ENCODE assay signal across 12 mouse cellular contexts in genomic region chr5:71970140-71970800, GRCm38 (mm10).
DNase-seq lines count a peak whose midpoint lies in the region; ATAC-seq lines count a peak whose summit lies in the region.
"Had no signal": no experiment of that assay in that cellular context is flagged by ENCODE, and none has a peak within 500 bp of the region (broad histone marks: within the 10 kb centered on the region; RNA-seq: fewer than 3 reads in every experiment).

No protein-coding gene starts in this region.

- no peaks in the 10 kb centered on the region for H3K9me3 ChIP-seq in neural tube, embryonic 13.5 days
- H3K9me3 ChIP-seq in forebrain, embryonic 16.5 days (ENCODE audit: control insufficient read depth, low read length): no peaks in the 10 kb centered on the region
- H3K9me3 ChIP-seq in neural tube, embryonic 15.5 days (replicated peaks): no peaks in the 10 kb centered on the region
- H3K9me3 ChIP-seq: heart, embryonic 12.5 days; neural tube, embryonic 12.5 days had no signal

- H3K4me3 ChIP-seq in neural tube, embryonic 13.5 days: no peak overlapping the region
- no peak overlapping the region for H3K4me3 ChIP-seq in forebrain, embryonic 16.5 days (replicated peaks; ENCODE audit: low read length)
- no peak overlapping the region for H3K4me3 ChIP-seq in neural tube, embryonic 15.5 days (replicated peaks)
- H3K4me3 ChIP-seq: heart, embryonic 12.5 days; neural tube, embryonic 12.5 days had no signal

- H3K9ac ChIP-seq in neural tube, embryonic 13.5 days: no peak overlapping the region
- no peak overlapping the region for H3K9ac ChIP-seq in forebrain, embryonic 16.5 days (replicated peaks; ENCODE audit: low read depth, low read length)
- H3K9ac ChIP-seq in neural tube, embryonic 15.5 days (replicated peaks): no peak overlapping the region
- H3K9ac ChIP-seq: heart, embryonic 12.5 days; liver, embryonic 14.5 days; neural tube, embryonic 12.5 days had no signal

- WGBS in neural tube, embryonic 13.5 days: 59% methylated on average over 8 of the region's 8 CpGs
- 31% methylated on average over 8 of the region's 8 CpGs for WGBS in forebrain, embryonic 16.5 days
- WGBS in neural tube, embryonic 15.5 days: 53% methylated on average over 8 of the region's 8 CpGs

- peak; percentile 11 for DNase-seq in embryo, embryonic 10 days (ENCODE audit: low spot score)
- DNase-seq in embryo, embryonic 9.5 days (ENCODE audit: extremely low spot score): no peak
- no peak for DNase-seq in neural tube, embryonic 10.5 days (ENCODE audit: extremely low spot score, low spot score)
- DNase-seq in testis, postnatal 14 days (ENCODE audit: low spot score): no peak
- DNase-seq in gastrocnemius, postnatal 36 days: no peak
- DNase-seq: thymus, postnatal 4 days had no signal

- peak; percentile 23; the same call in 1 of the 2 replicates for ATAC-seq in neural tube, embryonic 13.5 days (ENCODE audit: low read depth)
- ATAC-seq in forebrain, embryonic 16.5 days: peak; percentile 53
- ATAC-seq in neural tube, embryonic 15.5 days (ENCODE audit: low FRiP score): no peak; the same call in 1 of the 2 replicates

- H3K4me2 ChIP-seq in neural tube, embryonic 13.5 days: no peak overlapping the region
- H3K4me2 ChIP-seq in forebrain, embryonic 16.5 days (ENCODE audit: low read length): no peak overlapping the region
- no peak overlapping the region for H3K4me2 ChIP-seq in neural tube, embryonic 15.5 days
- H3K4me2 ChIP-seq: heart, embryonic 12.5 days; neural tube, embryonic 12.5 days had no signal

- no peaks in the 10 kb centered on the region for H3K36me3 ChIP-seq in neural tube, embryonic 13.5 days
- H3K36me3 ChIP-seq in forebrain, embryonic 16.5 days (ENCODE audit: control insufficient read depth, insufficient read depth): no peaks in the 10 kb centered on the region
- no peaks in the 10 kb centered on the region for H3K36me3 ChIP-seq in neural tube, embryonic 15.5 days
- H3K36me3 ChIP-seq: heart, embryonic 12.5 days; neural tube, embryonic 12.5 days had no signal

- 0 out of 2 replicates have a peak overlapping the region, but pooled peaks have one; percentile 4 for H3K27ac ChIP-seq in neural tube, embryonic 13.5 days (replicated peaks)
- H3K27ac ChIP-seq in forebrain, embryonic 16.5 days (ENCODE audit: low read length): peak overlapping the region; percentile 72
- 0 out of 2 replicates have a peak overlapping the region, but pooled peaks have one; percentile 28 for H3K27ac ChIP-seq in neural tube, embryonic 15.5 days (replicated peaks)
- H3K27ac ChIP-seq: liver, embryonic 14.5 days; neural tube, embryonic 12.5 days had no signal

- H3K4me1 ChIP-seq in neural tube, embryonic 13.5 days (replicated peaks): peaks cover 16% of the 10 kb centered on the region; the same call in 1 of the 2 replicates
- H3K4me1 ChIP-seq in forebrain, embryonic 16.5 days (replicated peaks; ENCODE audit: control insufficient read depth, insufficient read depth, low read length): peaks cover 15% of the 10 kb centered on the region
- peaks cover 8% of the 10 kb centered on the region; the same call in 1 of the 2 replicates for H3K4me1 ChIP-seq in neural tube, embryonic 15.5 days
- H3K4me1 ChIP-seq: heart, embryonic 12.5 days; neural tube, embryonic 12.5 days had no signal

- H3K27me3 ChIP-seq in neural tube, embryonic 13.5 days: no peaks in the 10 kb centered on the region
- H3K27me3 ChIP-seq in forebrain, embryonic 16.5 days (replicated peaks; ENCODE audit: control insufficient read depth, insufficient read depth, low read length): no peaks in the 10 kb centered on the region
- H3K27me3 ChIP-seq in neural tube, embryonic 15.5 days (replicated peaks): no peaks in the 10 kb centered on the region
- H3K27me3 ChIP-seq: heart, embryonic 12.5 days; neural tube, embryonic 12.5 days had no signal

- intact Hi-C loops in gastrocnemius, postnatal 36 days (cut with DNase I): no loop called here

Comparison
In these comparisons a context has a peak if more than half of its experiments do, and no peak if none do; other contexts are left out.
1. H3K27ac ChIP-seq: peak in every context shown above with its lines; median percentile 72 in forebrain, embryonic 16.5 days; 28 in neural tube, embryonic 15.5 days; 4 in neural tube, embryonic 13.5 days.